Mouse (Mus musculus) forebrain, embryonic 14.5 days (tissue): ENCODE measurements at regions not wholly inside any gene's neighbourhood (a gene's known extent, or its start where the extent isn't known, plus 50 kb on each side); places are given as distances from the start of the nearest gene placed in this dataset.

ENCODE experiments used
- ATAC-seq: fragments of 200-750 bp; cut with Nextera tagmentation; 2 replicates; pipeline ENCODE4 v1.8.0; 2017; ENCODE audit warnings: mild to moderate bottlenecking, moderate library complexity
- DNase-seq: peaks from one replicate; pipeline ENCODE4 v3.0.0-alpha.2; 2015; ENCODE audit warnings: low spot score
- H3K27ac ChIP-seq: fragments of 300-500 bp; sonication (generic); 2 replicates; pipeline ENCODE4 v1.5.1; 2014; ENCODE audit warnings: low read depth, mild to moderate bottlenecking, control low read depth, low read length, moderate library complexity
- H3K27me3 ChIP-seq: fragments of 300-500 bp; sonication (generic); replicated peaks from 2 replicates; pipeline ENCODE4 v1.6.1; 2014; ENCODE audit warnings: low read length, control low read depth, mixed read lengths; ENCODE audit not compliant: control insufficient read depth, insufficient read depth
- H3K36me3 ChIP-seq: fragments of 300-500 bp; sonication (generic); 2 replicates; pipeline ENCODE4 v1.6.1; 2014; ENCODE audit warnings: low read length, control low read depth; ENCODE audit not compliant: control insufficient read depth, insufficient read depth
- H3K4me1 ChIP-seq: fragments of 300-500 bp; sonication (generic); 2 replicates; pipeline ENCODE4 v1.6.1; 2014; ENCODE audit warnings: antibody characterized with exemption, low read length, control low read depth; ENCODE audit not compliant: control insufficient read depth, insufficient read depth
- H3K4me2 ChIP-seq: fragments of 300-500 bp; sonication (generic); 2 replicates; pipeline ENCODE4 v1.6.1; 2014; ENCODE audit warnings: mild to moderate bottlenecking, control low read depth, low read length
- H3K4me3 ChIP-seq: fragments of 300-500 bp; sonication (generic); 2 replicates; pipeline ENCODE4 v1.5.1; 2014; ENCODE audit warnings: low read depth, low read length, control low read depth
- H3K9ac ChIP-seq: fragments of 300-500 bp; sonication (generic); 2 replicates; pipeline ENCODE4 v1.6.1; 2014; ENCODE audit warnings: mild to moderate bottlenecking, low read length, control low read depth, moderate library complexity
- H3K9me3 ChIP-seq: fragments of 300-500 bp; sonication (generic); replicated peaks from 2 replicates; pipeline ENCODE4 v1.6.1; 2016; ENCODE audit warnings: low read length, control low read depth, mixed read lengths; ENCODE audit not compliant: control insufficient read depth
- WGBS: fragments of 180-500 bp; shearing (Covaris S2); extraction: QIAGEN DNeasy Blood & Tissue Kit; methylation state at CpG from one replicate; pipeline ENCODE4 v1.1.7; 2014; 5-methylcytosine and 5-hydroxymethylcytosine counted together

DNA sequence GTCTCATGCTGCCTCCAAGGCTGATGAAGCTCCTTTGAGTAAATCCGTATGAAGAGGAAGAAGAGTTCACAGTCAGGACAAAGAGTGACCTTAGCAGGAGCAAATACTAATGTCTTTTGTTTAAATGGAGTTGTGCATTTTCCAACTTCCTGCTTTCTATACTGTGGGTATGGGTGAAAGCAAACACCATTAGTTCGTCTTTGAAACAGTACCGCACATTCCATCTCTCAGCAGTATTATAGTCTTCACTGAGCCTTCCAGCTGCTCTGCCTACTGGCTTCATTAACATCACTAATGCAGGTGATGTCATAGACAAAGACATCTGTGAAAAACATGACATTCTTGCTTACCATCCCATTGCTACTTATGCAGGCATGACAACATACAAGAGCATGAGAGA lies 62.7 kb upstream of the Arhgap11a start:
- Histone ChIP-seq H3K4me3 (no peak overlapping the region), H3K36me3 (no peaks in the 10 kb centered on the region), H3K9me3 (no peaks in the 10 kb centered on the region), H3K27me3 (no peaks in the 10 kb centered on the region), H3K4me1 (no peaks in the 10 kb centered on the region), H3K9ac (no peak overlapping the region), H3K4me2 (no peak overlapping the region), H3K27ac (no peak overlapping the region)
- ATAC-seq (no peak), DNase-seq (no peak)
- 72% methylated on average over 3 of the region's 3 CpGs for WGBS

DNA sequence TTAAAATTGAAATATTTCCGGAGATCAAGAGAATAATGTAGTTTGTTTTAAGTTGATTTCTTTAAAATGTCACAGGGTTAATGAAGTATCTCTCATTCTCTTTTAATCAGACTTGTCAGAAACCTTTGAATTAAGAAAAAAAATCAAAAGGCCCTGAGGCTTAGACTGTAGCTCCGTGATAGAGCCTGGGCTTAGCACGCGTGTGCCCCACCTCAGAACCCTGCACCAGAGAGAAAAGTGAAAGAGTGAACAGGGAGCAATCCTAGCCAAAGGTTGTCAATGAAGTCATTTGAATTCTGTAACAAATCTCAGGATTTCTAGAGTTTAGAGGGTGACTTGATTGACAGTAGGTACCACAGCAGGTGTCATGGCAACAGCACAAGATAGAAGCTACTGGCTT lies 61.0 kb upstream of the Arhgap11a start:
- Histone ChIP-seq H3K4me1 (no peaks in the 10 kb centered on the region), H3K9ac (no peak overlapping the region), H3K4me2 (no peak overlapping the region), H3K27ac (no peak overlapping the region), H3K36me3 (no peaks in the 10 kb centered on the region), H3K9me3 (no peaks in the 10 kb centered on the region), H3K27me3 (no peaks in the 10 kb centered on the region), H3K4me3 (no peak overlapping the region)
- no peak for ATAC-seq
- 89% methylated on average over 4 of the region's 4 CpGs for WGBS
- DNase-seq: no peak

DNA sequence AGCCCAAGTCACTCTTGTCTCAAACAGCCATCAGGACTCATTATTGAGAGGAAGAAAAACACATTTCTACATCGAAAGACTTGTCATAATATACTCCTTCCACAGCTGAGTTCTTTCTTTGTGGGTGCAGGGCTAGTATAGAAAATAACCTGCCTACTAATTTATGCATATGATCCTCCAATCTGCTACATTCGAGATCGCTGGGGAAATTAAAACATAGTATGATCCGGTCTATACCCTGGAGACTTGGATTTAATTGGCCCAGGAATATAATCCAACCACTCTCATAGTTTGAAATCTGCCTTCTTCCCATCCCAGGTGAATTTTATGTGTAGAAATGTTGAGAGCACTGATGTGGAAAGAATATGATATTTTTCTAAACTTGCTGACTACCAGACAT lies 60.2 kb upstream of the Arhgap11a start:
- Histone ChIP-seq H3K4me1 (no peaks in the 10 kb centered on the region), H3K36me3 (no peaks in the 10 kb centered on the region), H3K4me3 (no peak overlapping the region), H3K4me2 (no peak overlapping the region), H3K27ac (no peak overlapping the region), H3K9me3 (no peaks in the 10 kb centered on the region), H3K27me3 (no peaks in the 10 kb centered on the region), H3K9ac (no peak overlapping the region)
- ATAC-seq (no peak), DNase-seq (no peak)
- 84% methylated on average over 4 of the region's 4 CpGs for WGBS

DNA sequence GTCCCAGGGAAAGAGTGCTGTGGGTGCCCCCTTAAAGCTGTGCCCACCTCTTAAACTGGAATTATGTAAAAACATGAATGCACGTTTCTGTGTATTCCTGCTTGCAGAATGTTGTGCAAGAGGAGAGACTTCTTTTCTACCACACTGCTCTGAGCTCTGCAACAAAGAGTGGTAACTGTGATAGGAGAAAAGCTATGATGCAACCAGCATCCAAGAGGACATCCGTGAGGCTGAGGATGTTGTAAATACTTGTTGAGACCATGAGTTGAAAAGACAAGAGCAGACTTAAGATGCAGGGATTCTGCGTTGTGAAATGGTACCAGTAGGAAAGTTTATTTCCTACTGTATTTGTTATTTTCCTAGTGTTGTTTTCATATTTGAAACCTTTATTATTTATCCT lies 56.0 kb upstream of the Arhgap11a start:
- H3K4me3 ChIP-seq: no peak overlapping the region
- no peaks in the 10 kb centered on the region for H3K27me3 ChIP-seq
- ATAC-seq (no peak), DNase-seq (no peak)
- H3K36me3 ChIP-seq: no peaks in the 10 kb centered on the region
- no peak overlapping the region for H3K27ac ChIP-seq
- no peak overlapping the region for H3K9ac ChIP-seq
- H3K9me3 ChIP-seq: no peaks in the 10 kb centered on the region
- WGBS: 80% methylated on average over 3 of the region's 3 CpGs
- H3K4me1 ChIP-seq: no peaks in the 10 kb centered on the region
- no peak overlapping the region for H3K4me2 ChIP-seq

DNA sequence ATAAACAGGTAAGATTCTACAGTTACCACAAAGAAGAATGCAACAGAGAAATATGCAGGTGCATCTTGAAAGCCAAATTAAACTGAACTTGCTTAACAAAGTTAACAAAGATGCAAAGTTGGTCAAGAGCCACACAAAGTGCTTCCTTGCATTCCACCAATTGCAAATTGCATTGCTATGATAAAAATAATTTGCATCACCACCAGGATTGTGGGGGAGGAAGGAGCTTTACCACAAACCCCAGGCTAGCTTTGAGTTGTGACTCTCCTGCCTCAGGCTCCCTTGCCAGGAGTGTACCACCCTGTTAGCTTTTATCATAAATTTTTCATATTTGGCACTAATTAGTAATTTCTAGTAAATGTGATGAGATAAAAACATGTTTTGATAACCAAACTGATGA lies 55.4 kb upstream of the Arhgap11a start:
- no peak for DNase-seq
- no peaks in the 10 kb centered on the region for H3K36me3 ChIP-seq
- ATAC-seq: no peak

DNA sequence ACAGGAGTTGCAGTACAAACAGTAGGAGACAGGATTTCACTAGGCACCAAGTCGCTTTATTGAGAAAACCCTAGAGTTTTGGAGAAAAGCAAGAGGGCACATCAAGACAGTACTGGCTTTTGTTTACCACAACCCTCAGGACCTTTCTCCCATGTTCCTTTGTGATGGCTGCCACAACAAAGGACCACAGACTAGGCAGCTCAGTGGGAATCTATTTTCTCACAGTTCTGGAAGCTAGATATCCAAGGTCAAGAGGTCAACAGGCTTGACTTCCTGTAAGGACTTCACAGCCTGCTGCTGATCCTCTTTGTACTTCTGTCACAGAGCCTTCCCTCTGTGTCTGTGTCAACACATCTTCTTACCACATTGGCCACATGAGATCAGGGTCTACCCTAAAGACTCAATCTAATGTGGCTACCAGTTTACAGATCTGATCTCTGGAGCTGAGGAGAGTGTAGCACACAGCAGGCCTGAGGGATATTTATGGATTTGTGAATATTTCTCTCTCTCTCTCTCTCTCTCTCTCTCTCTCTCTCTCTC lies 54.6 kb upstream of the Arhgap11a start:
- H3K4me2 ChIP-seq: no peak overlapping the region
- H3K9me3 ChIP-seq: no peaks in the 10 kb centered on the region
- no peaks in the 10 kb centered on the region for H3K36me3 ChIP-seq
- H3K27me3 ChIP-seq: no peaks in the 10 kb centered on the region
- no peak for DNase-seq
- H3K27ac ChIP-seq: no peak overlapping the region
- no peak for ATAC-seq
- H3K9ac ChIP-seq: no peak overlapping the region
- H3K4me3 ChIP-seq: no peak overlapping the region
- 17% methylated on average over 1 of the region's 1 CpGs for WGBS
- H3K4me1 ChIP-seq: no peaks in the 10 kb centered on the region

More for the DNA sequence above, 55.4 kb upstream of the Arhgap11a start:
- no peaks in the 10 kb centered on the region for H3K9me3 ChIP-seq
- H3K9ac ChIP-seq: no peak overlapping the region
- no peaks in the 10 kb centered on the region for H3K4me1 ChIP-seq
- no peak overlapping the region for H3K27ac ChIP-seq
- H3K4me2 ChIP-seq: no peak overlapping the region
- H3K27me3 ChIP-seq: no peaks in the 10 kb centered on the region
- no peak overlapping the region for H3K4me3 ChIP-seq

DNA sequence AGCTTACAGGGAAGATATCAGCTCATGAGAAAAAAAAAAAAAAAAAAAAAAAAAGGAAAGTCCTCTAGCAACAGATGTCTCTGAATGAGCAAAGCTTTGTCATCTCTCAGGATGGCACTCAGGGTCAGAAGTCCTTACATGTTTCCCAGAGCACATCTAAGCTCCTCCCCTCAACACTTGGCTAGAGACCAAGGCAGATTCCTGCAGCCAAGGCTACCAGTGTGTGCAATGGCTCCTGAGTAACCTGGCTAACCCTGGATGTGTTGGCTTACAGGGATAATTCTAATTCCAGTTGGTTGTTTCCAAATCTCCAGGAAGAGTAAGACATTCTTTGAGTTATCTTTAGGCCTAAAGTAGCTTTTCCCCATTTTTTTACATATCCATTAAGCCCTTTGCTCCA lies 53.9 kb upstream of the Arhgap11a start:
- ATAC-seq (no peak), DNase-seq (no peak)
- Histone ChIP-seq H3K9me3 (no peaks in the 10 kb centered on the region), H3K9ac (no peak overlapping the region), H3K4me1 (no peaks in the 10 kb centered on the region), H3K27ac (no peak overlapping the region), H3K36me3 (no peaks in the 10 kb centered on the region), H3K4me2 (no peak overlapping the region), H3K4me3 (no peak overlapping the region), H3K27me3 (no peaks in the 10 kb centered on the region)

DNA sequence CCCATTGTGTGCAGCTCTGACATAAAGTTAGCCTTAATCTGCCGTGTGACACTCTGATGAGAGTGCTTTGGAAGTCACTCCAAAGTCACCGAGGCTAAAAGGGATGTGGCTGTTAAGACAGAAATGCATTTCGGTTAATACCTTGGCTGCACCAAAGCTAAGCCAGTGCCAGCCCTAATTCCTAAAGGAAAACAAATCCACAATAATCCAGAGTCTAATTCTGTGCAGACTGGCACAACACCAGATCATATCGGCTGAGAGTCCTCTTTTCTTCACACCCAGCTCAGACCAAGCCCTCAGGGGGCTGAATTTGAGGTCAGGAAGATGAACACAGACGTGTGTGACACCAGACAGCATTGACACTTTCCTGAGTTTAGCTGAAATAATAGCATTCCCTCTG lies 52.0 kb upstream of the Arhgap11a start:
- no peak for ATAC-seq
- no peak overlapping the region for H3K4me3 ChIP-seq
- no peak overlapping the region for H3K27ac ChIP-seq
- H3K36me3 ChIP-seq: no peaks in the 10 kb centered on the region
- H3K9me3 ChIP-seq: no peaks in the 10 kb centered on the region
- 44% methylated on average over 5 of the region's 5 CpGs for WGBS
- no peak overlapping the region for H3K9ac ChIP-seq
- H3K4me2 ChIP-seq: no peak overlapping the region
- H3K27me3 ChIP-seq: no peaks in the 10 kb centered on the region
- no peaks in the 10 kb centered on the region for H3K4me1 ChIP-seq
- DNase-seq: no peak

DNA sequence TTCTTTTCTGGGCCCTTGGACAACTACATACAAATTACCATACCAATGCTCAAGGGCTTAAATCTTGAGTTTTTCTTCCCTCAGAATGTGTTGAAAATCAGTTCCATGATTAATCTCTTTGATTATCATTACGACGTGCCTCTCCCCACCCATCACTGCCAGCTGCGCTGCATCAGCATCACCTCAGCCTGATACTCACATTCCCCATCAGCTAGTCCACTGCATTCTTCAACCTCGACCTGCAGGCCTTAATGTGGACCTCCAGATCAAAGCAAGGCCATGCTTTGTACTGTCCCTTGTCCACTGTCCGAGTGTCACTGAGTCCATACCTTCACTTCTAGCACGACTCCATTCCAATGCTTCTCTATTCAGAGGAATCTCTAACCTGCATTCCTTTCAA lies 50.3 kb upstream of the Arhgap11a start:
- H3K36me3 ChIP-seq: no peaks in the 10 kb centered on the region
- WGBS: 75% methylated on average over 6 of the region's 6 CpGs
- no peak for DNase-seq

More for the DNA sequence above, 50.3 kb upstream of the Arhgap11a start:
- H3K9me3 ChIP-seq: no peaks in the 10 kb centered on the region
- ATAC-seq: no peak
- H3K4me1 ChIP-seq: no peaks in the 10 kb centered on the region
- H3K27me3 ChIP-seq: no peaks in the 10 kb centered on the region
- no peak overlapping the region for H3K9ac ChIP-seq
- H3K4me3 ChIP-seq: no peak overlapping the region
- H3K27ac ChIP-seq: no peak overlapping the region
- no peak overlapping the region for H3K4me2 ChIP-seq
